Mouse (Mus musculus) myocyte (in vitro differentiated cells): ENCODE results near the gene Gfy. TPM values are rescaled to one million over a fixed set of nuclear protein-coding genes. Genes with fewer than 3 reads are reported as not detected.

Experiments
- H3K27me3 ChIP-seq: one replicate; pipeline ENCODE4 v1.6.1; 2011; ENCODE audit not compliant: control insufficient read depth, insufficient read depth, insufficient read length
- H3K36me3 ChIP-seq: one replicate; pipeline ENCODE4 v1.6.1; 2011; ENCODE audit not compliant: control insufficient read depth, insufficient read depth
- H3K4me2 ChIP-seq: one replicate; pipeline ENCODE4 v1.6.1; 2011; ENCODE audit warnings: low read depth, control low read depth
- H3K4me3 ChIP-seq: one replicate; pipeline ENCODE4 v1.5.1; 2011; ENCODE audit warnings: mild to moderate bottlenecking, control low read depth, moderate library complexity
- H3K79me2 ChIP-seq: one replicate; pipeline ENCODE4 v1.6.1; 2011; ENCODE audit not compliant: control insufficient read depth, insufficient read depth
- H3ac ChIP-seq: one replicate; pipeline ENCODE4 v1.6.1; 2011; ENCODE audit not compliant: control insufficient read depth, insufficient read length
- CEBPB ChIP-seq: IDR thresholded peaks from 2 replicates; pipeline ENCODE4 v1.6.1; 2011; ENCODE audit warnings: mild to moderate bottlenecking, moderate library complexity; ENCODE audit not compliant: poor library complexity, insufficient read depth, severe bottlenecking
- E2F4 ChIP-seq: IDR thresholded peaks from one replicate; pipeline ENCODE4 v1.6.1; 2011; ENCODE audit warnings: mild to moderate bottlenecking, control low read depth, moderate library complexity; ENCODE audit not compliant: insufficient read depth
- MAX ChIP-seq: IDR thresholded peaks from one replicate; pipeline ENCODE4 v1.6.1; 2011; ENCODE audit warnings: low read depth, mild to moderate bottlenecking, control low read depth
- MYOD1 ChIP-seq, 3 experiments: IDR thresholded peaks; one replicate each; pipeline ENCODE4 v1.6.1; 2011; ENCODE audit warnings: control low read depth in 2 of 3, low read depth in 2 of 3, mild to moderate bottlenecking in 2 of 3, moderate library complexity in 1 of 3; ENCODE audit not compliant: insufficient read length in 2 of 3, control insufficient read depth in 1 of 3
- MYOG ChIP-seq, 3 experiments: IDR thresholded peaks; one replicate each; pipeline ENCODE4 v1.6.1; 2011; ENCODE audit warnings: control low read depth in 2 of 3, low read depth in 2 of 3, mild to moderate bottlenecking in 2 of 3; ENCODE audit not compliant: insufficient read length in 2 of 3, control insufficient read depth in 1 of 3, insufficient read depth in 1 of 3
- POLR2A ChIP-seq: IDR thresholded peaks from one replicate; pipeline ENCODE4 v1.6.1; 2011; ENCODE audit warnings: low read depth, mild to moderate bottlenecking, control low read depth, moderate library complexity; ENCODE audit not compliant: insufficient read length
- POLR2AphosphoS2 ChIP-seq: IDR thresholded peaks from one replicate; pipeline ENCODE4 v1.6.1; 2011; ENCODE audit warnings: low read depth, control low read depth; ENCODE audit not compliant: insufficient read length
- REST ChIP-seq: IDR thresholded peaks from one replicate; pipeline ENCODE4 v1.6.1; 2011; ENCODE audit warnings: mild to moderate bottlenecking, control low read depth, moderate library complexity; ENCODE audit not compliant: insufficient read depth, insufficient read length
- SRF ChIP-seq: IDR thresholded peaks from one replicate; pipeline ENCODE4 v1.6.1; 2011; ENCODE audit warnings: low read depth; ENCODE audit not compliant: control insufficient read depth, insufficient read length
- TCF12 ChIP-seq: IDR thresholded peaks from one replicate; pipeline ENCODE4 v1.6.1; 2011; ENCODE audit warnings: mild to moderate bottlenecking, control low read depth; ENCODE audit not compliant: poor library complexity, insufficient read depth, severe bottlenecking
- TCF3 ChIP-seq: IDR thresholded peaks from one replicate; pipeline ENCODE4 v1.6.1; 2011; ENCODE audit warnings: low read depth, control low read depth; ENCODE audit not compliant: insufficient read length
- polyA plus RNA-seq: library from polyadenylated mRNA; unstranded; fragments of >200 nt; fragmentation: generic; extraction: Trizol; gene quantifications from one replicate; pipeline ENCODE4 v1.2.1, GENCODE M21; 2012; ENCODE audit warnings: missing spikeins

Gfy gene
- polyA plus RNA-seq, 1 experiment: 0.04 TPM

- TF ChIP-seq E2F4 (no peak), MYOG (IDR thresholded peaks at IDR 0.05; ENCODE audit: control insufficient read depth in 1 of 3, insufficient read depth in 1 of 3, insufficient read length in 2 of 3, low read depth in 2 of 3) (no peak), CEBPB (no peak)
- Histone ChIP-seq H3K4me2 (no peak overlapping the region), H3K36me3 (peaks cover 10% of the 10 kb centered on the region), H3K27me3 (no peaks in the 10 kb centered on the region), H3ac (no peak overlapping the region), H3K79me2 (no peaks in the 10 kb centered on the region), H3K4me3 (no peak overlapping the region)
Measured at GRCm38 (mm10) chr7:45221680-45222079, 42.3 kb upstream of the Gfy start.

DNA sequence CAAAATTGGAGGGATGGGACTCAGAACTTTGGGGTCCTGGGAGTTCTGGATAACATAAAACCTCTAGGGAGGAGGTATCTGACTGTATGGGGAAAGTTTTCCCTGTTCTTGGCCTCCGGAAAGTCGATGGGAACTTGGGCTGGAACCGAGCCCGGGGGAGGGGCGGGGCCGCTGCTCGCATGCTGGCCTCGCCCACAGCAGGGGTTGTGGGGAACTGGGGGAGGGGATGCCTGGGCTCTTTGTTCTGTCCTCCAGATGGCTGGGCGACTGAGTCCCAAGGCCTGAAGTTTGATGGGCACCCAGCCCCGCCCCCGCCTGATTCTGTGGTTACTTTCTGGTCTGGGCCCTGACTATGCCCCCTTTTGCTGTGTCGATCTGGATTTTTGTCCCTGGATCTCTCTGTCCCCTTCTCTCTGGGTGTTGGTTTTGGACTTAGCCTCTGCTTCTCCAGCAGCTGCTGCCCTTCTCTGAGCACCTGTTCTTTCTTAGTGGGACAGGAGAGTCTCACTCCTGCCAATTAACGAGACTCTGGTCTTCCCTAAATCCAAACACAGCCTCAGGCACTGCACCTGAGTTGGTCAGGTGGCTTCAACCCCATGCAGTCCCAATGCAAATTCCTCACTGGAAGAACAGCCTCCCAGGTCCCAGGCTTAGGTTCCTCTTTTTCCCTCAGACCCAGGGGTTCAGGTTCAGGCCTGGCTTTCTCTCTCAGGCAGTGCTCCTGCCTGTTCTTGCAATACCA is 37.2 kb upstream of the Gfy start:
- no peaks in the 10 kb centered on the region for H3K36me3 ChIP-seq
- TF ChIP-seq POLR2AphosphoS2 (no peak), TCF12 (no peak), TCF3 (no peak), POLR2A (no peak), CEBPB (no peak), MAX (no peak), E2F4 (no peak), SRF (no peak), REST (no peak), MYOG (IDR thresholded peaks at IDR 0.05; ENCODE audit: control insufficient read depth in 1 of 3, insufficient read depth in 1 of 3, insufficient read length in 2 of 3, low read depth in 2 of 3) (peak in 1 of 3 experiments; percentile 45), MYOD1 (IDR thresholded peaks at IDR 0.05; ENCODE audit: control insufficient read depth in 1 of 3, insufficient read length in 2 of 3, low read depth in 2 of 3) (peak in 2 of 3 experiments; percentile 49 to 63)
- peak overlapping the region; percentile 90 for H3K4me2 ChIP-seq
- peak overlapping the region; percentile 58 for H3K4me3 ChIP-seq
- H3ac ChIP-seq: no peak overlapping the region
- H3K79me2 ChIP-seq: no peaks in the 10 kb centered on the region
- H3K27me3 ChIP-seq: no peaks in the 10 kb centered on the region

GRCm38 (mm10) chr7:45215673-45216441 is 36.5 kb upstream of the Gfy start, which contains the start of gene Tead2:
Gene Tead2 (plus strand): TSS chr7:45215753.
- Histone ChIP-seq H3K4me2 (peak within 1 kb of the TSS; percentile 90), H3K79me2 (no peaks in the 10 kb centered on the region), H3K36me3 (no peaks in the 10 kb centered on the region), H3K27me3 (no peaks in the 10 kb centered on the region), H3K4me3 (peak within 1 kb of the TSS; percentile 58), H3ac (no peak within 1 kb of the TSS)
- no peak for TF ChIP-seq REST
- no peak for TF ChIP-seq POLR2A
- no peak for TF ChIP-seq MYOG (IDR thresholded peaks at IDR 0.05; ENCODE audit: control insufficient read depth in 1 of 3, insufficient read depth in 1 of 3, insufficient read length in 2 of 3, low read depth in 2 of 3)
- TF ChIP-seq POLR2AphosphoS2: peak; percentile 21
- no peak for TF ChIP-seq MAX
- no peak for TF ChIP-seq TCF3

DNA sequence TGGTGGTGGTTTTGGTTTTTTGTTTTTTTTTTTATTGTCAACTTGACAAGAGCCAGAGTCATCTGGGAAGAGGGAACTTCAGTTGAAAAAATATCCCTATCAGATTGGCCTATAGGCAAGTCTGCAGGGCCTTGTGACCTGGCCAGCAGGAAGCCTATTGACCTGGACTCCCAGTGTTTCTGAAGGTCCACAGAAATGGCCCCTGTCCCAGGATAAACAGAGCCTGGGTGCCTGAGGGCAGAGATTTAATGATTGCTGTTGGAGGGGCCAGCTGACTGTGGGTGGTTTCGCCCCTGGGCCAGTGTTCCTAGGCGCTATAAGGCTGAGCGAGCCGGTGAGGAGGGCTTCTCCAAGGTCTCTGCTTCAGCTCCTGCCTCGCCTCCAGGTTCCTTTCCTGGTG is 34.3 kb upstream of the Gfy start:
- no peak overlapping the region for H3ac ChIP-seq
- no peak for TF ChIP-seq POLR2A
- TF ChIP-seq E2F4: no peak
- no peak for TF ChIP-seq POLR2AphosphoS2
- TF ChIP-seq CEBPB: no peak
- H3K79me2 ChIP-seq: no peaks in the 10 kb centered on the region
- H3K36me3 ChIP-seq: no peaks in the 10 kb centered on the region
- H3K27me3 ChIP-seq: peaks cover 7% of the 10 kb centered on the region
- H3K4me2 ChIP-seq: no peak overlapping the region
- H3K4me3 ChIP-seq: no peak overlapping the region

- H3K4me2 ChIP-seq: no peak overlapping the region
- no peaks in the 10 kb centered on the region for H3K36me3 ChIP-seq
- H3K4me3 ChIP-seq: no peak overlapping the region
- TF ChIP-seq MYOG (IDR thresholded peaks at IDR 0.05; ENCODE audit: control insufficient read depth in 1 of 3, insufficient read depth in 1 of 3, insufficient read length in 2 of 3, low read depth in 2 of 3) (no peak), SRF (no peak), TCF12 (no peak), TCF3 (no peak), MAX (no peak), CEBPB (no peak)
- peaks cover 7% of the 10 kb centered on the region for H3K27me3 ChIP-seq
- no peak overlapping the region for H3ac ChIP-seq
- no peaks in the 10 kb centered on the region for H3K79me2 ChIP-seq
Measured at GRCm38 (mm10) chr7:45212356-45212755, 33.0 kb upstream of the Gfy start.
